Comparison of ENCODE assay signal across 10 mouse cellular contexts in genomic region chr12:104983476-104983875, GRCm38 (mm10). TPM values are rescaled to one million over a fixed set of nuclear protein-coding genes. Genes with fewer than 3 reads are reported as not detected.
DNase-seq lines count a peak whose midpoint lies in the region; ATAC-seq and TF ChIP-seq lines count a peak whose summit lies in the region.
"Had no signal": no experiment of that assay in that cellular context is flagged by ENCODE, and none has a peak within 500 bp of the region (broad histone marks: within the 10 kb centered on the region; RNA-seq: fewer than 3 reads in every experiment).

No protein-coding gene starts in this region.

- no peak overlapping the region for H3K4me3 ChIP-seq in stomach, postnatal 0 days (ENCODE audit: low read depth, low read length)
- H3K4me3 ChIP-seq in layer of hippocampus, adult 2 months: no peak overlapping the region
- H3K4me3 ChIP-seq: hindbrain, embryonic 15.5 days had no signal

- peak; percentile 70 for ATAC-seq in stomach, postnatal 0 days (ENCODE audit: low FRiP score, low TSS enrichment)

- H3K36me3 ChIP-seq in stomach, postnatal 0 days (ENCODE audit: control insufficient read depth, insufficient read depth, low read length): no peaks in the 10 kb centered on the region
- H3K36me3 ChIP-seq: hindbrain, embryonic 15.5 days had no signal

- TF ChIP-seq CTCF in stomach, postnatal 0 days (IDR thresholded peaks at IDR 0.05; ENCODE audit: low read depth): no peak
- TF ChIP-seq CTCF in layer of hippocampus, adult 2 months (conservative IDR thresholded peaks at IDR 0.05): no peak

- 0 out of 2 replicates have a peak overlapping the region, but pooled peaks have one; percentile 1 for H3K27ac ChIP-seq in stomach, postnatal 0 days (replicated peaks)
- no peak overlapping the region for H3K27ac ChIP-seq in layer of hippocampus, adult 2 months
- H3K27ac ChIP-seq: hindbrain, embryonic 15.5 days had no signal

- no peak for TF ChIP-seq EP300 in stomach, postnatal 0 days (optimal IDR thresholded peaks at IDR 0.05)

- peak; percentile 18 for DNase-seq in embryo, embryonic 10 days (ENCODE audit: low spot score)
- no peak for DNase-seq in embryo, embryonic 9.5 days (ENCODE audit: extremely low spot score)
- peak; percentile 53 for DNase-seq in urinary bladder, postnatal 14 days (ENCODE audit: low spot score)
- DNase-seq in urinary bladder, postnatal 10 days (ENCODE audit: low spot score): no peak
- peak; percentile 61 to 62 for DNase-seq in heart, adult 9 months (ENCODE audit: low spot score in 2 of 2)
- peak; percentile 43 for DNase-seq in stomach, postnatal 0 days (ENCODE audit: low spot score)
- DNase-seq in layer of hippocampus, adult 2 months (ENCODE audit: low spot score in 2 of 2): no peak
- DNase-seq in frontal cortex, postnatal 36 days (ENCODE audit: low spot score in 2 of 2): no peak

- no peak overlapping the region for H3K9ac ChIP-seq in stomach, postnatal 0 days (ENCODE audit: low read length)
- H3K9ac ChIP-seq: hindbrain, embryonic 15.5 days had no signal

- H3K4me2 ChIP-seq in stomach, postnatal 0 days (replicated peaks; ENCODE audit: low read depth): no peak overlapping the region
- H3K4me2 ChIP-seq: hindbrain, embryonic 15.5 days; liver, embryonic 11.5 days had no signal

- H3K9me3 ChIP-seq in stomach, postnatal 0 days (ENCODE audit: control insufficient read depth, low read length): no peaks in the 10 kb centered on the region
- H3K9me3 ChIP-seq: hindbrain, embryonic 15.5 days had no signal

- 41% methylated on average over 7 of the region's 7 CpGs for WGBS in stomach, postnatal 0 days

- H3K27me3 ChIP-seq in stomach, postnatal 0 days (ENCODE audit: control insufficient read depth, insufficient read depth, low read length): no peaks in the 10 kb centered on the region
- H3K27me3 ChIP-seq: hindbrain, embryonic 15.5 days had no signal

- no peaks in the 10 kb centered on the region for H3K4me1 ChIP-seq in stomach, postnatal 0 days (replicated peaks; ENCODE audit: control insufficient read depth, insufficient read depth)

RNA-seq across cellular contexts. Expression of gene Syne3, which starts 26.1 kb away (rescaled TPM):
- polyA plus RNA-seq in stomach, postnatal 0 days (2015; fragmentation: Nextera tagmentation; extraction: Ambion mirVana): 0.62 and 0.72 TPM in 2 replicates
- 1 to 10 TPM; 1.7 to 1.8 TPM for total RNA-seq in layer of hippocampus, adult 2 months (2021)

RNA-seq across cellular contexts. Expression of gene Glrx5, which starts 49.0 kb away (rescaled TPM):
- 125 and 134 TPM in 2 replicates for polyA plus RNA-seq in stomach, postnatal 0 days (2015; fragmentation: Nextera tagmentation; extraction: Ambion mirVana)
- 10 to 100 TPM; 43.9 to 47.0 TPM for total RNA-seq in layer of hippocampus, adult 2 months (2021)

Comparison
In these comparisons a context has a peak if more than half of its experiments do, and no peak if none do; other contexts are left out.
1. DNase-seq: peak in embryo, embryonic 10 days (single experiment), urinary bladder, postnatal 14 days (single experiment), heart, adult 9 months (2 of 2) and stomach, postnatal 0 days (single experiment); none in embryo, embryonic 9.5 days (single experiment), urinary bladder, postnatal 10 days (single experiment), layer of hippocampus, adult 2 months (0 of 2) and frontal cortex, postnatal 36 days (0 of 2).